Mouse (Mus musculus) midbrain, postnatal 0 days (tissue): ENCODE measurements at regions not wholly inside any gene's neighbourhood (a gene's known extent, or its start where the extent isn't known, plus 50 kb on each side); places are given as distances from the start of the nearest gene placed in this dataset.

Experiments used
- ATAC-seq: fragments of 200-750 bp; cut with Nextera tagmentation; 2 replicates; pipeline ENCODE4 v1.8.0; 2017; ENCODE audit warnings: moderate number of reproducible peaks, mild to moderate bottlenecking, moderate TSS enrichment, moderate library complexity; ENCODE audit not compliant: low FRiP score
- DNase-seq: peaks from one replicate; pipeline ENCODE4 v3.0.0-alpha.2; 2015; ENCODE audit warnings: low spot score
- H3K27ac ChIP-seq: fragments of 300-500 bp; sonication (generic); 2 replicates; pipeline ENCODE4 v1.5.1; 2014; ENCODE audit warnings: low read depth, mild to moderate bottlenecking, low read length, mixed read lengths
- H3K27me3 ChIP-seq: fragments of 300-500 bp; sonication (generic); 2 replicates; pipeline ENCODE4 v1.6.1; 2014; ENCODE audit warnings: low read length, control low read depth, mixed read lengths; ENCODE audit not compliant: insufficient read depth
- H3K36me3 ChIP-seq: fragments of 300-500 bp; sonication (generic); 2 replicates; pipeline ENCODE4 v1.6.1; 2014; ENCODE audit warnings: low read length, control low read depth, mixed read lengths; ENCODE audit not compliant: insufficient read depth
- H3K4me1 ChIP-seq: fragments of 300-500 bp; sonication (generic); 2 replicates; pipeline ENCODE4 v1.6.1; 2014; ENCODE audit warnings: mild to moderate bottlenecking, control low read depth, antibody characterized with exemption, low read length, mixed read lengths; ENCODE audit not compliant: insufficient read depth
- H3K4me2 ChIP-seq: fragments of 300-500 bp; sonication (generic); 2 replicates; pipeline ENCODE4 v1.6.1; 2014; ENCODE audit warnings: low read depth, mild to moderate bottlenecking, low read length, mixed read lengths; ENCODE audit not compliant: poor library complexity, severe bottlenecking
- H3K4me3 ChIP-seq: fragments of 300-500 bp; sonication (generic); 2 replicates; pipeline ENCODE4 v1.5.1; 2014; ENCODE audit warnings: low read depth, mild to moderate bottlenecking, low read length, moderate library complexity
- H3K9ac ChIP-seq: fragments of 300-500 bp; sonication (generic); replicated peaks from 2 replicates; pipeline ENCODE4 v1.6.1; 2014; ENCODE audit warnings: mild to moderate bottlenecking, low read length, moderate library complexity, mixed read lengths; ENCODE audit not compliant: poor library complexity, severe bottlenecking
- H3K9me3 ChIP-seq: fragments of 300-500 bp; sonication (generic); 2 replicates; pipeline ENCODE4 v1.6.1; 2016; ENCODE audit warnings: low read length, control low read depth
- CTCF ChIP-seq: IDR thresholded peaks from 2 replicates; pipeline ENCODE4 v1.5.1; 2016; ENCODE audit warnings: antibody characterized with exemption, mild to moderate bottlenecking
- WGBS: fragments of 180-500 bp; shearing (Covaris S2); extraction: QIAGEN DNeasy Blood & Tissue Kit; methylation state at CpG from one replicate; pipeline ENCODE4 v1.1.7; 2014; 5-methylcytosine and 5-hydroxymethylcytosine counted together

- H3K9ac ChIP-seq = no peak overlapping the region
Measured at GRCm38 (mm10) chr11:22671791-22672490, 160.1 kb downstream of the Tmem17 start.

DNA sequence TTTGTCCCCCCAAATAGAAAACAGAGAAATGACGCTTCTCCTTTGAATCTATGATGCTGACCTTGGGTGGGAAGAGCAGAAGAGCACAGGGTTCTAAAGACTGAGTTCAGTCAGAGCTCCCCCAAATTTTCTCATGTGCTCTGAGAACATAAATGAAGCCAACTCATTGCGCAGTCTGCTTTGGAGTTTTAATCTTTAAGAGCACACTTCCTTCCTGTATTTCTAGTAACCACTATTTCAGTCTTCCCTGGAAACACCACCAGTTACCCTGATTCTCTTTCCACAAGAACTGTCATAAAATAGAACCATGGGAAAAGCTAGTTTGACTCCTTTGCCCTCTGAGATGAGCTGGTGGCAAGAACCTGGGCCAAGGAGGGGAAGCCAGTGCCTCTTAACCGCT lies 163.2 kb downstream of the Tmem17 start:
- TF ChIP-seq CTCF = no peak
- ATAC-seq (no peak), DNase-seq (no peak)
- Histone ChIP-seq H3K4me3 (no peak overlapping the region), H3K27me3 (no peaks in the 10 kb centered on the region), H3K27ac (no peak overlapping the region), H3K9me3 (no peaks in the 10 kb centered on the region), H3K4me1 (peaks cover 6% of the 10 kb centered on the region; the same call in 1 of the 2 replicates), H3K4me2 (no peak overlapping the region), H3K36me3 (no peaks in the 10 kb centered on the region), H3K9ac (no peak overlapping the region)
- 84% methylated on average over 3 of the region's 3 CpGs for WGBS

More at GRCm38 (mm10) chr11:22671791-22672490, 160.1 kb downstream of the Tmem17 start:
- ATAC-seq (peak; percentile 97), DNase-seq (peak; percentile 76)
- H3K27me3 ChIP-seq = no peaks in the 10 kb centered on the region
- H3K4me1 ChIP-seq = peaks cover 6% of the 10 kb centered on the region; the same call in 1 of the 2 replicates
- no peak overlapping the region for H3K4me2 ChIP-seq
- no peaks in the 10 kb centered on the region for H3K36me3 ChIP-seq
- H3K9me3 ChIP-seq = no peaks in the 10 kb centered on the region
- TF ChIP-seq CTCF = peak; percentile 31; the same call in 1 of the 2 replicates
- H3K27ac ChIP-seq = peak overlapping the region; percentile 79
- 12% methylated on average over 5 of the region's 5 CpGs for WGBS
- no peak overlapping the region for H3K4me3 ChIP-seq

- Histone ChIP-seq H3K9ac (no peak overlapping the region), H3K4me2 (no peak overlapping the region), H3K36me3 (no peaks in the 10 kb centered on the region), H3K27ac (no peak overlapping the region), H3K4me1 (peaks cover 6% of the 10 kb centered on the region; the same call in 1 of the 2 replicates), H3K4me3 (no peak overlapping the region), H3K9me3 (no peaks in the 10 kb centered on the region), H3K27me3 (no peaks in the 10 kb centered on the region)
- no peak for ATAC-seq
- WGBS = 97% methylated on average over 1 of the region's 1 CpGs
- DNase-seq = no peak
- no peak for TF ChIP-seq CTCF
Measured at GRCm38 (mm10) chr11:22675754-22676153, 163.9 kb downstream of the Tmem17 start.

- ATAC-seq (no peak), DNase-seq (no peak)
- Histone ChIP-seq H3K9me3 (no peaks in the 10 kb centered on the region), H3K9ac (no peak overlapping the region), H3K36me3 (no peaks in the 10 kb centered on the region), H3K4me1 (no peaks in the 10 kb centered on the region), H3K4me2 (no peak overlapping the region), H3K4me3 (no peak overlapping the region), H3K27ac (no peak overlapping the region), H3K27me3 (no peaks in the 10 kb centered on the region)
- 30% methylated on average over 2 of the region's 2 CpGs for WGBS
- TF ChIP-seq CTCF = peak; percentile 31
Measured at GRCm38 (mm10) chr11:22677337-22677736, 165.4 kb downstream of the Tmem17 start.

DNA sequence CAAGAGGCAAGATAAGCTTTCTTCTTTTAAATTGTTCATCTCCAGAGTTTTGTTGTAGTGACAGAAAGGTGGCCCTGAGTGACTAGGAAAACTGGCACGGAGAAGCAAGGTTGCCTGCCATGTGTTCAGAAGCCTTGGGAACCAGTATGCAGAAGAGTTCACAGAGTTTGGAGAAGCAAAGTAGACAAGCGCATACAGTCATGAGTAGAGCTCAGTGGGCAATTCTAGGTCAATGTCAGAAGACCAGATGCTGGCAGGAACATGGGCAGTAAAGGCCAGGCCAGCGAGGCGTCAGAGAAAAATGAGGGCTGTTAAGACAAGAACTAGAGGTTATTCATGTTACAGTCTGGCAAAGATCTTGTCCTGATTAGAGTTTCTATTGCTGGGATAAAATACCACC lies 172.7 kb downstream of the Tmem17 start:
- Histone ChIP-seq H3K36me3 (no peaks in the 10 kb centered on the region), H3K4me2 (no peak overlapping the region), H3K9me3 (no peaks in the 10 kb centered on the region), H3K4me1 (no peaks in the 10 kb centered on the region), H3K27me3 (no peaks in the 10 kb centered on the region), H3K9ac (no peak overlapping the region), H3K4me3 (no peak overlapping the region), H3K27ac (no peak overlapping the region)
- 95% methylated on average over 4 of the region's 4 CpGs for WGBS
- TF ChIP-seq CTCF = no peak
- no peak for ATAC-seq
- DNase-seq = no peak

DNA sequence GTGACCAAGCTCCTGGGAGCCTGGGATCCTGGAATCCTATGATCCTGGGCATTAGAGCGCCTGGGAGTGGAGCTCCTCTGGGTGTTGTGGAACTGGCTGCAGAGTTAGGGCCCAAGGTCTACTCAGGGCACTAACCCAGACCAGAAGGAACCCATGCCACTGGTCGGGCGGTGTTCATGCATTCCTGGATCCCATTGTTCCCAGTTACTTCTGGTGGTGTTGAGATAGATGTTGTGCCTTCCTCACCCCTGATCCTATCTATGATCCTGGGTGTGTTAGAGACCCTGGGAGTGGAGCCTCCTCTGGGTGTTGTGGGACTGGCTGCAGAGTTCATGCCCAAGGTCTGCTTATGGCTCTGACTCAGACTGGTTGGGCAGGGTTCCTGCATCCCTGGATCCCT lies 169.9 kb downstream of the B3gnt2 start:
- 97% methylated on average over 3 of the region's 3 CpGs for WGBS
- Histone ChIP-seq H3K9me3 (no peaks in the 10 kb centered on the region), H3K36me3 (no peaks in the 10 kb centered on the region), H3K27ac (no peak overlapping the region), H3K4me2 (no peak overlapping the region), H3K4me3 (no peak overlapping the region), H3K9ac (no peak overlapping the region), H3K27me3 (no peaks in the 10 kb centered on the region), H3K4me1 (no peaks in the 10 kb centered on the region)
- ATAC-seq (no peak), DNase-seq (no peak)
- TF ChIP-seq CTCF = no peak
